Mouse (Mus musculus) thymus, adult 2 months (tissue): ENCODE measurements around the gene Mcm8.

Experiments
- CTCF ChIP-seq: fragments of 200-500 bp; IDR thresholded peaks from 2 replicates; pipeline ENCODE4 v1.5.1; 2012; ENCODE audit warnings: mild to moderate bottlenecking, control low read depth, low read length, moderate library complexity, borderline replicate concordance; ENCODE audit not compliant: control insufficient read depth, poor library complexity, insufficient read depth; ENCODE audit errors: extremely low read depth
- POLR2A ChIP-seq: fragments of 200-500 bp; IDR thresholded peaks from 2 replicates; pipeline ENCODE4 v1.6.1; 2012; ENCODE audit warnings: mild to moderate bottlenecking, low read length, control low read depth, moderate library complexity; ENCODE audit not compliant: control insufficient read depth, poor library complexity, insufficient read depth; ENCODE audit errors: extremely low read depth

GRCm38 (mm10) chr2:132784039-132784438, 31.9 kb upstream of the Mcm8 start:
- TF ChIP-seq POLR2A (no peak), CTCF (no peak)
